Mouse (Mus musculus) yolk sac, embryonic 10.5 days (tissue): Measurements from ENCODE around the gene Tspan2.

Source experiments
- DNase-seq: peaks from one replicate; pipeline ENCODE4 v3.0.0-alpha.2; 2017; ENCODE audit warnings: low spot score

The Tspan2 gene

DNA sequence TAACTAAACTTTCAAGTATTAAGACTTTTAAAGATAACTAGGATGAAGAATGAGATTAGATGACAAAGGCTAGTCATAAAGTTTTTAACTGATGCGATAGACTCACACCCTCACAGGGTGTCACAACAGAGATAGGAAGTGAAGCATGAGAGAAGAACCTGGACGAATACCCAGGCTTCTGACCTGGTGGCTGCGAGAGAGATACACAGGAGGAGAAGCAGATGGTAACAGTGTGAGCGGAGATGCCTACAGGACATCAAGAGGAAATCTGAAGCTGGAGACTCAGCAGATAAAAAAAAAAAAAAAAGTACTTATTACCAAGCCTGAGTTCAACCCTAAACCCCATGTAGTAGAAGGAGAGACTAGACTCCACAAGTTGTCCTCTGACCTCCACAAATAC, 38.7 kb downstream of the Tspan2 start:
- DNase-seq: no peak

DNA sequence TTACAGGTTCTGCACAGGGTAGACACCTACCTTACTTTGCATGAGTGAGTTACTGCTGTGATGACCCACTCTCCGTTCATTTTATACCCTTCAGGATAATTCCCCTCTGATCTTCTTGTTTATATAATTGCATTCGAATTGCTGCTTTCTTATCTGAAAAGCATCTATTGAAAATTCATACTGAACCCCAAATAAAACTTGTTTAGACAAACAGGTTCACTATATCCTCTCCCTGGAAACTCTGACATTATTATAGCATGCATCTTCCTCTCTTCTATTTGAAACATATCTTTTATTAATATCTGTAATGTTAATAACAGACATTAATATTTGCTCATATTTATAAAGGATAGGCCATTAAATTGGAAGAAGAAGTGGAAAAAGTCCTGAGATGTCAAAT, 48.3 kb downstream of the Tspan2 start, which contains the start of gene Tshb:
Gene Tshb, minus strand, starts transcription at position 101 of the 400 bp plus-strand sequence.
- DNase-seq: no peak

DNA sequence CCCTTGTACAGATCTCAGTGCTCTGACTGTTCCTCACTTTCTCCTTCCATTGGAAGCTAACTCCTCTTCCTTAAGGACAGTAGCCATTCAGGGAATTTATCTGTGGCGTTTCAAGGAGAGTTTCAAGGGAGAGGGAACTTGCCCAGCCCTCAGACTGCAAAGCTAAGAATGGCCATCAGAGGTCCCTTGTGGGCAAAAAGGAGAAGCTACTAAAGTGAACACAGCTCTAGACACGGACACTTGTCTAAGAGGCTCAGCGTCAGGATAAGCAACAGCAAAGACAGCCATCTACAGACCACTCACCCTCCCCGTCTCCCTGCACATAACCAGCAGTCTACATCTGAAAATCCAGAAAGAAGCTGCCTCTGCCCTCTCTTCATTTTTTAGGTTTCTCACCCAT, 53.0 kb downstream of the Tspan2 start:
- DNase-seq: no peak

DNA sequence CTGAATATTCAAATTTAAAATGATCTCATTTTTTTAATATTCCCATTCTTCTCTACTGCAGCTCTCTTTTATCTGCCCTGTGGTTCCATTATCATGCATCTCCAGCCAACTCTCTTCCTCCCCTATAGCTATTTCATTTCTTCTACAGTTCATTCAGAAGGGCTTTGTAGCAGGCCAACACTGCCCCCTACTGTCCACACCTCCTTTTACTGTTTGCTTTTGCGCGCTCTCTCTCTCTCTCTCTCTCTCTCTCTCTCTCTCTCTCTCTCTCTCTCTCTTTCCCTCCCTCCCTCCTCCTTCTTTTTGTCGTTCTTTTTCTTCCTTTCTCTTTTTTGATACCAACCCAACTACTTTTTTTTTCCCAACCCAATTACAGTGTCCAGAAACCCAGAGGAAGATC, 69.6 kb downstream of the Tspan2 start:
- peak; percentile 51 for DNase-seq

DNA sequence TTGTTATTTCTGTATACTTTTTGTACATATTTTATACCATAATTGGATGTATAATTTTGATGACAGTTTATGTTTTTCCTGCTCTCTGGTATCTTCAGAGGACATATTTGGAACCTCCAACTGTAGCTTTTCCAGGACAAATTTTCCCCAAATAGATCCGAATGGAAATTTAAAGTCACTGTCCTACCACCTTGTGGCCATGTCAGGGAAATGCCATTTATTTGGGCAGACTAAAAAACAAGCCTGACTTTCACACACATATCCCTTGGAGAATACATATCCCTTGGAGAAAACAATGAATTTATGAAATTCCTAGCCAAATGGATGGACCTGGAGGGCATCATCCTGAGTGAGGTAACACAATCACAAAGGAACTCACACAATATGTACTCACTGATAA, 108.1 kb downstream of the Tspan2 start:
- DNase-seq: no peak

DNA sequence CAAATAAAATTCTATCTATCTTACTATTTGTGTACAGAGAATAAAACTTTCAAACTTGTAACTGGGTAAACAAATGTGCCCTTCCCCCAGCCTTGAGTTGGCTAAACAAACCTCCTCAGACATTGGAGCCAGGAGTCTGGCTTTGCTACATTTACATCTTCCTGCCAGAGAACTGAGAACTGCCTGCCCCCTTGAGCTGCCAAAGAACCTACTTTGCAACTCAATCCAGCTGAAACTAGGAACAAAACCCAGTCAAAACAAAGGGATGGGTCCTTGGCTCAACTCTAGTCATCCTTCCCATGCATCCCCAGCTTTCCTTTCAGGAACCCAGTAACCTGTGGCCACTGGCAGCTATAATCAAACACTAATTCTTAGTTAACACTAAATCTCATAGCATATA, 114.3 kb downstream of the Tspan2 start:
- no peak for DNase-seq
